Mouse (Mus musculus): ENCODE measurements at regions not wholly inside any gene's neighbourhood (a gene's known extent, or its start where the extent isn't known, plus 50 kb on each side); places are given as distances from the start of the nearest gene placed in this dataset.

DNA sequence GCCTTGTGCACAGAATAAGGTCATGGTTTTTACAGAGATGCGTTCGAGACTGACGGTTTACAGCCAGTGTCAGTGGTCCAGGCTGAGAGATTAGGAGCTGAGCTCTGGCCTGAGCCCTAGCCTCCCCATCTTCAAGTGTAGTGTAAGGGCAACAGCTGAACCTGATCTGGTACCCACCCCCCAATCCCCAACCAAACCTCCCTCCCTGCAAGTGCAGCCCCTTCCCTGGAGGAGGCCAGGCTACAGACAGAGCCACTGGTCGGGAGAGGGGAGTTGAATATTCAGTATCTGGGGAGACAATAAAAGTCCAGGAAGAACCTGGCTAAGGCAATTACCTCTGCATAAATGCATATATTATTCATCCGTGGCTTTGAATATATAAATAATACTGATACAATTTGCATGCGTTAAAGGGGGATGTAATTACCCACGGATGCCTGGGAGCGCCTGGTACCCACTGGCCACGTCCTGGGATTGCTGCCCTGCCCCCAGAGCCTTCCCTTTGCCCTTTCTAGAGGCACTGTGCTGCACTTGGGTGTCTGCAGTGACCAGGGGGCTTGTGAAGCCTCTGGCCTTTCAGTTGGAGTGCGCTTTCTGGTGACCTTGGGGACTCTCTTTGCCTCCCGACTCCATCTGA lies 95.5 kb upstream of the Mvb12b start:
- Histone ChIP-seq H3K4me1 (ENCODE audit: insufficient read depth) (no peaks in the 10 kb centered on the region), H3K9me3 (ENCODE audit: low read depth, low read length) (no peaks in the 10 kb centered on the region), H3K9ac (no peak overlapping the region), H3K27ac (ENCODE audit: low read depth) (no peak overlapping the region), H3K27me3 (ENCODE audit: insufficient read depth, low read length) (no peaks in the 10 kb centered on the region), H3K4me2 (no peak overlapping the region), H3K36me3 (ENCODE audit: insufficient read depth) (no peaks in the 10 kb centered on the region), H3K4me3 (ENCODE audit: low read depth, low read length) (no peak overlapping the region)
- DNase-seq, result no peak
- no peak for ATAC-seq (ENCODE audit: insufficient read depth)
- TF ChIP-seq CTCF (IDR thresholded peaks at IDR 0.05; ENCODE audit: low read depth), result no peak
- 45% methylated on average over 11 of the region's 11 CpGs for WGBS

DNA sequence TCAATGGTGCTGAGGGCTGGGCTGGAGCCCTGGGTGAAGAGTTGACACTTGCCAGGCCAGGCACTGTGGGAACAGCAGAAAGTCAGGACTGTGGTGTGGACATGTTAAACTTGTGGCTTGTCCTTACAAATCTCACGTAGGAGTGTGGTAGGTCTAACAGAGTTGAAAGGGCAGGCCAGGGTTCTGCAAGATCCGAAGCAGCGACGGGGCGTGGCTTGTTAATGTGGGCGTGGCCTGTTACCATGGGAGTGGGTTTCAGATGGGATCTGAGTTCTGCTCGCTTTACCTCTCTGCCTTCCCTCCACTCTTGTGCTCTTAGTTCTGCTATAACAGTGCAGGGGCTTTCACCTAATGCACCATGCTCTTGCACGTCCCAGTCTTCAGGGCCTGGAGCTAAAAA lies 94.2 kb upstream of the Mvb12b start:
- H3K36me3 ChIP-seq (ENCODE audit: insufficient read depth), result no peaks in the 10 kb centered on the region
- no peaks in the 10 kb centered on the region for H3K9me3 ChIP-seq (ENCODE audit: low read depth, low read length)
- H3K9ac ChIP-seq, result no peak overlapping the region
- no peak for TF ChIP-seq CTCF (IDR thresholded peaks at IDR 0.05; ENCODE audit: low read depth)
- DNase-seq, result no peak
- H3K4me2 ChIP-seq, result no peak overlapping the region
- H3K4me1 ChIP-seq (ENCODE audit: insufficient read depth), result no peaks in the 10 kb centered on the region
- no peak overlapping the region for H3K4me3 ChIP-seq (ENCODE audit: low read depth, low read length)
- WGBS, result 44% methylated on average over 8 of the region's 8 CpGs
- no peak for ATAC-seq (ENCODE audit: insufficient read depth)
- no peak overlapping the region for H3K27ac ChIP-seq (ENCODE audit: low read depth)
- H3K27me3 ChIP-seq (ENCODE audit: insufficient read depth, low read length), result no peaks in the 10 kb centered on the region

- no peaks in the 10 kb centered on the region for H3K36me3 ChIP-seq (ENCODE audit: insufficient read depth)
- H3K9me3 ChIP-seq (ENCODE audit: low read depth, low read length), result no peaks in the 10 kb centered on the region
- H3K4me3 ChIP-seq (ENCODE audit: low read depth, low read length), result no peak overlapping the region
- 73% methylated on average over 7 of the region's 7 CpGs for WGBS
- H3K27ac ChIP-seq (ENCODE audit: low read depth), result no peak overlapping the region
- TF ChIP-seq CTCF (IDR thresholded peaks at IDR 0.05; ENCODE audit: low read depth), result no peak
- ATAC-seq (ENCODE audit: insufficient read depth) (no peak), DNase-seq (no peak)
- H3K27me3 ChIP-seq (ENCODE audit: insufficient read depth, low read length), result no peaks in the 10 kb centered on the region
- no peaks in the 10 kb centered on the region for H3K4me1 ChIP-seq (ENCODE audit: insufficient read depth)
- H3K4me2 ChIP-seq, result no peak overlapping the region
- no peak overlapping the region for H3K9ac ChIP-seq
Observed at GRCm38 (mm10) chr2:33981321-33981720, 93.6 kb upstream of the Mvb12b start.

DNA sequence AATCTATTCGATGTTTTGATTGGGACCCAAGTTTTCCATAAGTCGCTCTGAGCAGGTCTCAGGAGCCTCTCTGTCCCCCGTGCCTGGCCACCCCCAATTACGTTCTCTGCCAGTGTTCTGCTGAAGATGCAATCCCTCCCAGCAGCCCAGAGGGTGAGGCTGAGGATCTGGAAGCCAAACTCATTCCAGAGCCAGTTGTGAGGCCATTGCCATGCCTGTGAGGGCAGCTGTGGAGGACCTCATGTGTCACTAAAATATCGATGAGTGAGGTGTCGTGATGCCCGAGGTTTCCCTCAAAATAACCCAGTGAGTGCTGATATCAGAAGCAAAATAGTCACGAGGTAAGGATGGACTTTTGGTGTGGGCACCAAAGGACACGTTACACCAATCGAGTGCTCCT lies 93.1 kb upstream of the Mvb12b start:
- no peak for ATAC-seq (ENCODE audit: insufficient read depth)
- Histone ChIP-seq H3K4me1 (ENCODE audit: insufficient read depth) (no peaks in the 10 kb centered on the region), H3K9ac (no peak overlapping the region), H3K27me3 (ENCODE audit: insufficient read depth, low read length) (no peaks in the 10 kb centered on the region), H3K4me3 (ENCODE audit: low read depth, low read length) (no peak overlapping the region), H3K27ac (ENCODE audit: low read depth) (no peak overlapping the region), H3K4me2 (no peak overlapping the region), H3K9me3 (ENCODE audit: low read depth, low read length) (no peaks in the 10 kb centered on the region), H3K36me3 (ENCODE audit: insufficient read depth) (no peaks in the 10 kb centered on the region)
- WGBS, result 74% methylated on average over 10 of the region's 10 CpGs
- no peak for TF ChIP-seq CTCF (IDR thresholded peaks at IDR 0.05; ENCODE audit: low read depth)
- DNase-seq, result no peak

GRCm38 (mm10) chr2:33979276-33979675 lies 91.5 kb upstream of the Mvb12b start:
- Histone ChIP-seq H3K27me3 (ENCODE audit: insufficient read depth, low read length) (no peaks in the 10 kb centered on the region), H3K9ac (no peak overlapping the region), H3K4me3 (ENCODE audit: low read depth, low read length) (no peak overlapping the region), H3K9me3 (ENCODE audit: low read depth, low read length) (no peaks in the 10 kb centered on the region), H3K36me3 (ENCODE audit: insufficient read depth) (no peaks in the 10 kb centered on the region), H3K4me2 (no peak overlapping the region), H3K4me1 (ENCODE audit: insufficient read depth) (no peaks in the 10 kb centered on the region), H3K27ac (ENCODE audit: low read depth) (no peak overlapping the region)
- peak; percentile 24; the same call in 1 of the 2 replicates for TF ChIP-seq CTCF (IDR thresholded peaks at IDR 0.05; ENCODE audit: low read depth)
- ATAC-seq (ENCODE audit: insufficient read depth) (no peak), DNase-seq (no peak)

GRCm38 (mm10) chr2:33978550-33978949 lies 90.8 kb upstream of the Mvb12b start:
- Histone ChIP-seq H3K9me3 (ENCODE audit: low read depth, low read length) (no peaks in the 10 kb centered on the region), H3K27me3 (ENCODE audit: insufficient read depth, low read length) (no peaks in the 10 kb centered on the region), H3K27ac (ENCODE audit: low read depth) (no peak overlapping the region), H3K9ac (no peak overlapping the region), H3K4me3 (ENCODE audit: low read depth, low read length) (no peak overlapping the region), H3K4me2 (no peak overlapping the region), H3K4me1 (ENCODE audit: insufficient read depth) (no peaks in the 10 kb centered on the region), H3K36me3 (ENCODE audit: insufficient read depth) (no peaks in the 10 kb centered on the region)
- DNase-seq (no peak), ATAC-seq (ENCODE audit: insufficient read depth) (no peak)
- 86% methylated on average over 4 of the region's 4 CpGs for WGBS
- no peak for TF ChIP-seq CTCF (IDR thresholded peaks at IDR 0.05; ENCODE audit: low read depth)

GRCm38 (mm10) chr2:33977576-33978352 lies 90.0 kb upstream of the Mvb12b start:
- no peaks in the 10 kb centered on the region for H3K36me3 ChIP-seq (ENCODE audit: insufficient read depth)
- TF ChIP-seq CTCF (IDR thresholded peaks at IDR 0.05; ENCODE audit: low read depth), result no peak
- no peak overlapping the region for H3K4me2 ChIP-seq
- no peak overlapping the region for H3K4me3 ChIP-seq (ENCODE audit: low read depth, low read length)
- WGBS, result 71% methylated on average over 20 of the region's 20 CpGs
- DNase-seq, result no peak
- no peaks in the 10 kb centered on the region for H3K27me3 ChIP-seq (ENCODE audit: insufficient read depth, low read length)
- ATAC-seq (ENCODE audit: insufficient read depth), result no peak
- H3K27ac ChIP-seq (ENCODE audit: low read depth), result no peak overlapping the region
- H3K9me3 ChIP-seq (ENCODE audit: low read depth, low read length), result no peaks in the 10 kb centered on the region
- no peaks in the 10 kb centered on the region for H3K4me1 ChIP-seq (ENCODE audit: insufficient read depth)
- H3K9ac ChIP-seq, result no peak overlapping the region
